Mouse (Mus musculus) gastrocnemius, adult 18-20 months (tissue): ENCODE data around the gene Ccnd3. TPM values are rescaled to one million over a fixed set of nuclear protein-coding genes. Genes with fewer than 3 reads are reported as not detected.

ENCODE experiments used
- DNase-seq: peaks from one replicate; pipeline ENCODE4 v3.0.0; 2021; ENCODE audit warnings: low spot score
- total RNA-seq, 2 experiments: library from RNA; stranded (reverse); gene quantifications; 2 replicates each; pipeline ENCODE4 v1.2.3; 2021

Ccnd3 gene
- total RNA-seq, 2 experiments from 2014 or later: 18.5 to 20.1 TPM

DNA sequence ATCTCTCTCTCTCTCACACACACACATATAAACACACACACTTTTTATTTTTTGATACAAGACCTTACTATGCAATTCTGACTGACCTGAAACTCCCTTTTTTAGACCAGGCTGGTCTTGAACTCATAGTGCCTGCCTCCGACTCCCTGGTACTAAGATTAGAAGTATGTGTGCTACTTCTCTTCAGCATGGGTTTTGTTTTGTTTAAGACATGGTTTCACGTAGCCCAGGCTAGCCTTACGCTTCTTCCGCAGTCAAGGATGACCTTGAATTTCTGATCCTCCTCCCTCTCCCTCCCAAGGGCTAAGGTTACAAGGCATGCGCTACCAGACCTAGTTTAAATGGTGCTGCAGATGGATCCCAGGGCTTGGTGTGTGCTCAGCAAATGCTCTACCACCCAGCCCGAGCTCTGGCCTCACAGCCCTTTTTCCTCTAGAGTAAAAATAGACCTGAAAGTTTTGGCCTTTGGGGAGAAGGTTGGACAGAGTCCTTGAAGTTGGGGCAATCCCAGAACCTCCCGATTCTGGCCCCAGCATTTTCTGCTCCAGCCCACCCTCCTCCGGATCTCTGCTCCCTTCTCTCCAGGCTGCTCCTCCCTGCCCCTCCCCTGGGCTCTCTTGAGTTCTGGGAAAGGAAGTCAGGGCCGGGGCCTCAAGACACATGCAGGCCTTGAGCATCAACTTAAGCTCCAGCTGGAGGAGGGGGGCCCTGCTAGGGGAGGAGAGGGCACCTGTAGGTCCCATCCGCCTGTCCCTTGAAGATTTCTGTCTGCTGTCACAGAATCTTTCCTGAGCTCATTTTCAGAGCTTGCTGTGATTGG is 8.3 kb downstream of the Ccnd3 start:
- no peak for DNase-seq

DNA sequence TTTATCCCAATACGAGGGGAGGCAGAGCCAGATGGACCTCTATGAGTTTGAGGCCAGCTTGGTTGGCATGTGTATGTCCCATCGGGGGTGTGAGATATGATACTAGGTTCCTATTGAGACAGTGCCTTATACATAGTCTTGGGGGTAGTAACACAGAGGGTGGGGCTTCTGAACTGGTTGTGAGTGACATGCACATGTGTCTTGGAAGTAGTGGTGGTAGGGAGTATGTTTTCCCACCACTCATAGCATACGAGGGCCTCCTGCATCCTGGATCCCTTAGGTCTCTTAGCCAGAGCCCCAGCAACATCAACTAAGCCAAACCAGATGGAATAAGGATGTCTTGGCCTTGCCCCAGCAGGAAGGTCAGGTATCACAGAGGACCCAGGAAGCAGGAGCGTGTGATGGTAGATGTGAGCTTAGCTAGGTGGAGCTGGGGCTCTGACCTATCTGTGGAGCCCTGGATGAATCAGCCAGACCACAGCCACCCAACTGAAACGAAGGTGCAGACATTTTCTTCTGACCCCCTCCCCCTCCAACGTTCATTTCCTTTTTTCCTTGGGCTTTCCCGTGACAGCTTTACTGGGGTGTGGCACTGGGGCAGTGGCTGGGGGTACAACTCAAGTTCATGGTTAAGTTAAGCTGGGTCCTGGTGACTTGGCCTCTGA is 10.5 kb downstream of the Ccnd3 start:
- no peak for DNase-seq

DNA sequence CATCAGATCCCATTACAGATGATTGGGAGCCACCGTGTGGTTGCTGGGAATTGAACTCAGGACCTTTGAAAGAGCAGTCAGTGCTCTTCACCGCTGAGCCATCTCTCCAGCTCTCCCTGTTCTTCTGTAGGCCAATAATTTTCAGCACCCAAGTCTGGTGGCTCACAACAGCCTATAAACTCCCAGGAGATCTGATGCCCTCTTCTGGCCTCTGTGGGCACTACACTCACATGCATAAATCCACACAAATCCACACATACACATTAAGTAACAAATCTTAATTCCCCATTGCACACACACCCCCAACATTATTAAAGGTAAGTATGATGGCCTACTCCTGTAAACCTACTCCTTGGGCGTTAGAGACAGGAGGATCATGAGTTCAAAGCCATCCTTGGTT is 11.4 kb downstream of the Ccnd3 start:
- DNase-seq: no peak

DNA sequence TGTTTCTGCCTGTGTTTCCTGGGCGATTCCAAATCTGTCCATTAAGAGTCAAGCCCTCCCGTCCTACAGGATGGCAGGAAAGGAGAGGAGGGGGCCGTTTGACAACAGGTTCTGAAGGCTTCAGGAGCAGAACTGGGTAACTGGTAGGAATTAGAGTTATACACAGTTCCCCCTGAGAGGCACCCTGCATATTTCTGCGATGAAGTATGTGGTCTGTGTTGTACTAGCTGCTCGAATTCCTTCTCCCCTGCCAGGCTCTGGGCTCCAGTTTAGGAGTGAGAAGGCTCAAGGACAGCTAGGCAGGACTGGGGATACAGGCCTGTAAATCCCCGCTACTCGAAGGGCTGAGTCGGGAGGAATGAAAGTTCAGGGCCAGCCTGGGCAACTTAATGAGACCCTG is 13.4 kb downstream of the Ccnd3 start:
- peak; percentile 59 for DNase-seq

DNA sequence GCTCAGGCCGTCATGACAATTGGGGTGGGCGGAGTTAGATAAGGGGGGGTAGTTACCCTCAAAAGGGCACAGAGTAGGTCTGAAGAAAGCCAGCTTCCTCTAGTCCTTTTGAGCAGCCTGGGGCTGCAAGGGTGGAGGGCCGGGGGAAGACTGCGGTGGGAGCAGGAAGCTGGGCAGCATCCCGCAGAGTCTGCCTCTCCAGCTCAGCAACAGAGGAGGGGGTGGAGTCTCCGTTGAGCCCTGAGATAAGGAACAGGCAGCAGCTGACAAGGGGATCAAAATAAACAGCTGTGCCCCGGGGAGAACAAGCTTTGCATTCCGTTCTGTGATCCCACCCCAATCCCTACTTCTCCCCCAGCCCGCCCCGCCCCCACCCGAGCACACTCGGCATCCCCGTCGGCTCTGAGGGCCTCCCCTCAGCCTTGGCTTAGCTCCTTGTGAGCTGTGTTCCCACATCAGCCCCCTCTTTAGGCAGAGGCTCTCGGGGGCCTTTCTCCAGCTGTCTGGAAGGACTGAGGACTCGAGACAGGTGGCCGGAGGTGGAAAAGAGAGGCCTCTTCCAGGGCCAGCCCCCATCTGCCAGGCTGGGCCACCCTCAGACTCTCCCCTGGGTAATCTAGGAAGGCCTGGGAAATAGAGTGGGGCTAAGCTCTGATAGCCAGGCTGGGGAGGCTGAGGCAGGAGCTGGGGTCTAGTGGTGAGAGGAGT is 16.9 kb downstream of the Ccnd3 start:
- DNase-seq: no peak

DNA sequence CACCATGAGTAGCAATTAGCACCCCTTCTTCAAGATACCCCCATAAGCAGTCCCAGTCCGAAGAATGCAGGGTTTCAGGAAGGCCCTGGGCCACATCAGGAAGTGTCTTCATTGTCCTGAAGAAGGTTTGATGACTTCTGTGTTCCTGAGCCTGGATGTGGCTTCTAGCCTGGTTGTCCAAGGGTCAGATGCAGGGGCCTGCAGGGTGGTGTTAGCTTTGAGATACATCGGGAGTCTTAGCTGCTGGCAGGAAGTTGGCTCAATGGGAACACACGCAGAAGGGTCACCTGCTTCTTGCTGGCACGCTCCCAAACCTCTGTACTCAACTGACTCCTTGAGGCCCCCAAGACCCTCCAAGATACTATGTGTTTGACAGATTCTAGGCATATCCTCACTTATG is 17.7 kb downstream of the Ccnd3 start:
- no peak for DNase-seq

DNA sequence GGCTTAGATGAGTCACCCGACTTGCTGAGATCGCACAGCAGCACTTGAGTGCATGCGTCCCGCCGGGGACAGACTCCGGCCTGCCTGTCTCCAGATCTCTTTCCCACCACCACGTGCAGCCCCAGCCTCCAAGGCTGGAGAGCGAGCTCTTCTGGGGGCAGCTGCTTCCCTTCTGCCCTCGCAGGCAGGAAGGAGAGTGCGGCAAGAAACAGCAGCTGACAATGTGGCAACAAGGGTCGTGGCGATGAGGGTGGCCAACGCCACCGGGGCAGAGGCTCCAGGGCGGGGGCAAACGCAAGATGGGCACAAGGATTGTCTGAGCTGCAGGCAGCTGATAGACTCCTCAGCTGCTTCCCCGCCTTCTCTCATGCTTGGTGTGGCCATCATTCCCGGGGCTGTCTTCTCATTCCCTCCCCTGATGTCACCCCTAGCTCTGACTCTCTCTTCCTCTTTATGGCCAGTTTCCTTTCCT is 18.4 kb downstream of the Ccnd3 start:
- DNase-seq: no peak

DNA sequence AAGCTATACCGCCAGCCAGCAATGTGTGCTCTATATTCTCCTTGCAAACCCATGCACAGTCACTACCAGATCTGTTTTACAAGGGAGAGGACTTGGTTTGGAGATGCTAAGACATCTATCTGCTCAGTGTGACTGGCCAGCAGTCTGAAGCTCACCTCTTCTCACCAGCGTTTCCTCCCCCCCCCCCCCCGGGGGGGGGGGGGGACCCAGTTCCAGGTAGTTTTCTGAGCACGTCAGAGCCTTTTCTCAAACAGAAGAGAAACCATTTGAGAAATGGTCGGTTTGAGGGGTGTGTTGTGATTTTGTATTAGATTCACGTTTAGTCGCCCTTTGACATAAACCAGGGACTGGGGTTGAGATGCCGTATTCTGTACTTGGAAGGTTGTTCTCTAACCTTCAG is 19.2 kb downstream of the Ccnd3 start:
- DNase-seq: no peak

DNA sequence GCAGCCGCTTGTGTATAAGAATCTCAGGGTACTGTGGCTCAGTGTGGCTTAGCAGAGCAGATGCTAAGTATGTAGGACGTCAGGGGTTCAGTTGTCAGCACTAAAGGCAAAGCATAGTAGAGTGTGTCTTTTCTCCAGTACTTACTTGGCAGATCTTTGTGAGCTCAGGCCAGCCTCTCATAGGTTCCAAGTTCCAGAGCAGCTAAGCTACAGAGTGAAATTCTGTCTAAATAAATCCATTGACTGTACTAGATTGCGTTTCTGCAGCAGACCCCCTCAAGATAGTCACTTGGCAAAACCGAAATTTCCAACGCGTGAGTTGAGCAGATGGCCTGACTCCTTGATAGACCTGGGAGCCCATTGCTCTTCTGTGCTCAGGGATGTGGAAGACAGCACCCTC is 20.1 kb downstream of the Ccnd3 start:
- DNase-seq: no peak

DNA sequence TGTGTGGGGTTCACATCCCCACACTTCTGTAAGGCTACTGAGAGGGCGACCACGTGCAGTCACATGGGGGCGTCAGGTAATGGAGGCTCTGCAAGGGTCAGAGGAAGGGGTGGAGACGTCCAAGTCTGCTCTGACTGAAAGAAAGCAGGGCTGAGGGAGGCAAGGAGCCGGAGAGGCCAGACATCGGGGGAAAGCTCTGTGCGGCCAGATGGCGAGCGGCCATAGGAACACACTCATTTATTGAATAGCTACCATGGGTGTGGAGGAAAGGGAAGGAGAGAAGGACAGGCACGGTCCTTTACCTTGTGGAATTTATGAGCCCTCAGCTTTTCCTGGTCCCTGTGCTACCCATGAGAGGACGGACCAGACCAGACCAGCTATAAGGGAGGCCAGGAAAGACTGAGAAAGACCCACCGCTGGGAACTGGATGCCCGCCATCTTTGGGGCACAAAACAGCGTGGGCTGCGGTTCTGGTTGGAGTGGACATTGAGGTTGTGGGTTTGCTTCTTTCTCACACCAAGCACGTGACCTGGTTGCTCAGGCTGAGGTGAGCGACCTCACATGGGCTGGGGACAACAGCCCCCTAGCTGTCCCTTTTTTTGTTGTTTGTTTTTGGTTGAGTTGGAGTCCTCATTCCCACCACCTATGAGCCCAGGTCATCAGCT is 22.1 kb downstream of the Ccnd3 start:
- no peak for DNase-seq

DNA sequence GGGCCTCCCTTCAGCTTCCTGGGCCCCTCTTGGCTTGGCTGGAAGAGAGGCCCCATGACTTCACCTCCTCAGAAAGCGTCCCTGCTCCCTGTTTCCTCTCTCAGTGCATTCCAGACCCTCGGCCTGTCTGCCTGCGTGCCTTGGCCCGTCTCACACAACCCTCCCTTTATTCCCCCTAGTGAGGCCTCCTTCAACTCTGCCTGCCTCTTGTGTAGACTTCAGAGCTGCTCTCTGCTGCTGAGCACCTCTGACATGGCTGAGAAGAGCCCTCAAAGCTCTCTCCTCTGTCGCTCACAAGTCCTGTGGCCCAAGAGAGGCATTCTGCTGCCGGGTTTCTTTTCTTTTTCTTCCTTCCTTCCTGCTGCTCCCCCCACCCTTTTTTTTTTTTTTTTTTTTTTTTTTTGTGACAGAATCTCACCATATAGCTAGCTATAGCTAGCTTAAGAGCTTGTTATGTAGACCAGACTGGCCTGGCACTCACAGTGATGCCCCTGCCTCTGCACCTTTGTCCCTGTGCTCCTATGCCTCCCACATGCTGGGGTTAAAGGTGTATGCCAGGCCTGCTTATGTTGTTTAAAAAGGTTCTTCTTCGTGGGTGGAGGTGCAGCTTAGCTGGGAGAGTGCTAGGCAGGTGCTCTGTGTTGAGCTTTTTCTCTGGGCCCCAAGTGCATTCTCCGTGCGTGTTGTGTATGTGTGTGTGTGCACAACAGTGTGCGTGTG is 22.9 kb downstream of the Ccnd3 start:
- no peak for DNase-seq

DNA sequence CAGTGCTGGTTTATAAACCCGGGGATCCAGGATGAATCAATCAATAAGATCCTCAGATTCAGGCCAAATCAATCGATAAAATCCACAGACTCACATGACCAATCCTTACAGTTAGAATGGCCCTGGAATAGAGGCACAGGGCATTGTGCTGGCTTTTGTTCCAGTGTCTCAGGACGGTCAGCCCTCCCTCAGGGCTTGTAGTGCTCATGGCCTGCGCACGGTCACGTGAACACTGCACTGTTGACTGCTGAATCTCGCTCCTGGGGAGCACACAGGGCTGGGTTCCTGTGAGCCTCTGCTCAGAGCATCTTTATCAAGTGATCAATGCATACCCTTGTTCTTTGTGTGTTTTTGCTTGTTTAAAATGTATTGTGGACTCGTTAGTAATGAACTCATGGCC is 24.1 kb downstream of the Ccnd3 start:
- DNase-seq: no peak

DNA sequence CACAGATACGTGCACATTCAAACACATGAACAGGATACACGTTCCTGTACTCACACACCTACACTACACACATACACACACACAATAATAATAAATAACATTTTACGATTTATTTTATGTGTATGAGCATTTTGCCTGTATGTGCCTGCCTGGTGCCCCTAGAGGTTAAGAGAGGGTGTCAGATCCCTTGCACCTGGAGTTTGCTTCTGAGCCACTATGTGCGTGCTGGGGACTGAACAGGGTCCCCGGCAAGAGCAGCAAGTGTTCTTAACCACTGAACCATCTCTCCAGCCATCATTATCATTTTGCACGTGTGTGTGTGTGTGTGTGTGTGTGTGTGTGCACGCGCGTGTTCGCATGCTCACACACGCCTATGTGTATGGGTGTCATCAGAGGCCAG is 24.7 kb downstream of the Ccnd3 start:
- DNase-seq: no peak

DNA sequence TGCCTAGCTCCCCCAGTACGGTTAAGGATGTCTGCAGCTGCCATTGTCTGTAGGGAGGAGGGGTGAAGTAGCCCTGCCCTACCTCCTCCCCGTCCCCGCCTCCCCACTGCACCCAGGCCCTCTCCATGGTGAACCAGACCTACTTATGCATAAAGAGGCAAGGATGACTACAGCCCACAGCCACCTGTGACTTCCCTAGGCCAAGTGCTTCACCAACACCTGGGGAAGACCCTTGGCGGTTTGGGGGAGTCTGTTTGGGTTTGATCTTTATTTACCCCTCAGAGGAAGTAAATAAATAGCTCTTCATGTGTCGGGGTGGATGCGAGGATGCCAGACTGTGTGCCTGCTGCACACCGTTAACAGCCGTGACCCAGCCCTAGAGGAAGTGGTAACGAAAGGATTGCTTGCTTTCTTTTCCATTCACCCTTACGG is 26.6 kb downstream of the Ccnd3 start:
- no peak for DNase-seq

DNA sequence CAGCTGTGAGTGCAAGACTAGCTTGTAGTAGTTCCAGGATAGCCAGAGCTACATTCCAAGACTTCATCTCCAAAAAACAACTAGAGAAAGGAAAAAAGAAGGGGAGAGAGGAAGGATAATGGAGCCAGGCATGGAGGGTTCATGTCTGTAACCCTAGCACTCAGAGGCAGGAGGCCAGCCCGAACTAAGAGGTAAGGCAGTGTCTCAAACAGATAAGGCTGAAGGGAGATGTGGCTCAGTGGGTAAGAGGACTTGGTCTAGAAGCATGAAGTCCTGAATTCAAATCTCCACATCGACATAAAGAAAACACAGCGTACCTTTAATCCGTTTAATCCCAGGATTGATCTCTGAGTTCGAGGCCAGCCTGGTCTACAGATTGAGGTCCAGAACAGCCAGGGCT is 27.5 kb downstream of the Ccnd3 start:
- no peak for DNase-seq

DNA sequence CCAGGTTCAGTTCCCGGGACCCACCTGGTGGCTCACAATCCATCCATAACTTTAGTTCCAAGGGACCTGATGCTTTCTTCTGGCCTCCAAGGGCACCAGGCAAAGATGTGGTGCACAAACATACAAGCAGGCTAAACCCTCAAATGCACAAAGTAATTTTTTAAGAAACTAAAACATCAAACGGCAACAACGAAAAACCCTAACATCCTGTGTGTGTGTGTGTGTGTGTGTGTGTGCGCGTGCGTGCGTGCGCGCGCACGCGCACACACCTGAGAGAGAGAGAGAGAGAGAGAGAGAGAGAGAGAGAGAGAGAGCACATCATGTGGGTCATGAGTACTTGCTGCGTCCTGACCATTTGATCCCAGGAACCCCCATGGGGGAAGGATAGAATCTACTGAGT is 28.8 kb downstream of the Ccnd3 start:
- DNase-seq: no peak

DNA sequence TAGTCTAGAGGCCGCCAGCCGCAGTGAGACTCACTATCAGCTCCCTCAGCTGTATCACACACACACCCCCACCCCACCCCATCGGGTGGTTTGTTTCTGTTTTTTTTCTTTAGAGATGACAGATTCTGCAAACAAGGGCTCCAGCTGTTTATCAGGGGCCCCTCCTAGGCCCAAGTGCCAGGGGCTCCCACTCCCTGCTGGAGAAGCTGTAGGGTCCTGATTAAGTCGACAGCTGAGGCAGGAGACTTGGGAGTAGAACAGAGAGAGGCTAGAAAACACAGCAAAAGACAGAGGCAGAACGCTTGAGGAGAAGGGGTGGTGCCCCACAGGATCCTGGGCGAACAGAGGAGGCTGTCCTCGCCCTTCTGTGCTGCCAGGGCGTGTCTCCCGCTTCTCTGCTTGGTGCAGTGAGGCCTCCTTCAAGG is 31.0 kb downstream of the Ccnd3 start:
- no peak for DNase-seq

DNA sequence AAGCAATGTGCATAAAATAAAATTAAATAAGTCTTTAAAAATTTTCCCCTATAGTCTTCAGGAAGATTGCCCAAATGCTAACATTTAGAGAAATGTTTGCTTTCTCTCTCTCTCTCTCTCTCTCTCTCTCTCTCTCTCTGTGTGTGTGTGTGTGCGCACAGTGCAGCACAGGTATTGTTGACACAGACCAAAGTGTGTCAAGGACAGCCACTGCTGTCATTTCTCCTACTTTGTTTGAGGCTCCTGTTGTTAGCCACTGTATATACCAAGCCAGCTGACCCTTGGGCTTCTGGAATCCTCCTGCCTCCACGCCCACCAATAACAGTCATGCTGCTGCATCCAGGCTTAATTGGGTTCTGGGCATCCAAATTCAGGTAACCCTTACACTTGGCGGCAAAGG is 33.2 kb downstream of the Ccnd3 start:
- no peak for DNase-seq

DNA sequence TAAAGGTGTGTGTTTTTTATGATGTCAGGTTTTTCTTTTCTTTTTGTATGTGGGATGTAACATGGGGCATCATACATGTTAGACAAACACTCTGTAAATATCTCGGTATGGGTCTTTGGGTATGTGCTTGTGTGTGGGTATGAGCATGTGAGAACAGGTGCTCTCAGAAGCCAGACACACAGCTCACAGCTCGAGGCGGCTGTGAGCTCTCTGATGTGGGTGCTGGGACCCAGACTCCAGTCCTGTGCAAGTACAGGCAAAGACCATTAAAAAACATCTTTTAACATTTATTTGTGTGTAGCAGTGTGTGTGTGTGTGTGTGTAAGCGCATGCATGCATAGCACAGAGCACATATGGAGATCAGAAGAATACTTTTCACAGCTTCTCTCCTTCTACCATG is 34.3 kb downstream of the Ccnd3 start:
- DNase-seq: no peak

DNA sequence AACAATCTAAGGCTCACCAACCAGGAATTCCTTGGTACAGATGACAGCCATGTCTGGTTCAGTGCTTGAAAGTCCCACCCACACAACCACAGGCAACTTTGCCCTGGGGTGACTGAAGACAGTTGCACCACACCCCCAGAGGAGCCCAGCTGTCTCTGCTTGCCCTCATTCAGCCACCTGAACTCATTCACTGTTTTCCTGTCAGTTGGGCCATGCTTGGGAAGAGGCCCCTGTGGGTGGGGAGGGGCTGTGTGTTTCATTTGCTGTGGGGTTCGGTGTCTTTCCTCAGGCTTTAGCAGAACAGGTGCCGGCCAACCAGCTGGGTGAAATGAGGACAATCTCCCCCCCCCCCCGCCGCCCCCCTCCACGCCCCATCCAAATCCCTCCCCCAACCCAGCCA is 37.2 kb downstream of the Ccnd3 start:
- no peak for DNase-seq

DNA sequence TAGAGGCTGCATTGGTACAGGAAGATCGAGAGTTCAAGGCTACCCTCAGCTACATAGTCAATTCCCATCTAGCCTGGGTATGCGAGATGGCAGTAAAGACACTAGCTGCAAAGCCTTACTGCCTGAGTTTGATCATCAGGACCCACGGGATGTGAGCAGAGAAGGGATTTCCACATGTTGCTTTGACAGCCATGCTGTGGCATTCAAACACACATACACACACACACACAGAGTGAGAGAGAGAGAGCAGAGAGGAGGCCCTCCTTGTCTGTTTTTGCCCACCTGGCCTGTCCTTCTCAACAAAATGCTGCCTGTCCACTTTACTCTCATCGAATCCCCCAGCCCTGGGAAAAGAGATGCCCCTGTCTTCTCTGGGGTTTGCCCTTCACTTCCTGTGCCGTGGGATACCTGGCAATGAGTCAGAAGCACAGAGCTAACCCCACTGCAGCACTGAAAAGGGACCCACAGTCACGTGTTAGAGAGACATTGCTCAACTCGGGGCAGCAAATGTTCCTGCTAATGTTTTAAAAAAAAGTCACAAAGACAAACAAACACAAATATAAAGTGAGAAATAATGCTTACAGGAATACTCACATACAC is 38.3 kb downstream of the Ccnd3 start:
- no peak for DNase-seq
